ENCODE assay signal across 12 mouse cellular contexts in genomic region chr10:61312754-61313153, GRCm38 (mm10). TPM values are rescaled to one million over a fixed set of nuclear protein-coding genes. Genes with fewer than 3 reads are reported as not detected.
DNase-seq lines count a peak whose midpoint lies in the region; ATAC-seq and TF ChIP-seq lines count a peak whose summit lies in the region.
"Had no signal": no experiment of that assay in that cellular context is flagged by ENCODE, and none has a peak within 500 bp of the region (broad histone marks: within the 10 kb centered on the region; RNA-seq: fewer than 3 reads in every experiment).

No protein-coding gene starts in this region.

- H3K27ac ChIP-seq in heart, embryonic 14.5 days (replicated peaks in 1 of 2; ENCODE audit: control insufficient read depth in 1 of 2, insufficient read depth in 1 of 2, low read depth in 2 of 2, low read length in 2 of 2) = peak overlapping the region; percentile 81 to 90
- H3K27ac ChIP-seq in brown adipose tissue, adult 24 weeks (replicated peaks; ENCODE audit: low read depth, low read length) = peak overlapping the region; percentile 21; the same call in 1 of the 2 replicates
- peak overlapping the region; percentile 84 for H3K27ac ChIP-seq in kidney, postnatal 0 days
- H3K27ac ChIP-seq in liver, embryonic 12.5 days = peak overlapping the region; percentile 45; the same call in 1 of the 2 replicates
- no peak overlapping the region for H3K27ac ChIP-seq in neural tube, embryonic 15.5 days (replicated peaks)

- 51% methylated on average over 7 of the region's 7 CpGs for WGBS in heart, embryonic 14.5 days
- 24% methylated on average over 7 of the region's 7 CpGs for WGBS in kidney, postnatal 0 days
- WGBS in liver, embryonic 12.5 days (ENCODE audit: insufficient replicate concordance) = 41% methylated on average over 7 of the region's 7 CpGs
- WGBS in neural tube, embryonic 15.5 days = 57% methylated on average over 7 of the region's 7 CpGs

- no peak overlapping the region for H3K9ac ChIP-seq in heart, embryonic 14.5 days (ENCODE audit: low read length)
- H3K9ac ChIP-seq in kidney, postnatal 0 days (ENCODE audit: low read depth, low read length) = 0 out of 2 replicates have a peak overlapping the region, but pooled peaks have one; percentile 13
- no peak overlapping the region for H3K9ac ChIP-seq in liver, embryonic 12.5 days
- no peak overlapping the region for H3K9ac ChIP-seq in neural tube, embryonic 15.5 days (replicated peaks)

- no peak for ATAC-seq in heart, embryonic 14.5 days (ENCODE audit: insufficient number of reproducible peaks, insufficient read depth, low FRiP score, low read depth)
- peak; percentile 87 for ATAC-seq in kidney, postnatal 0 days (replicated peaks; ENCODE audit: low FRiP score, low read depth)
- peak; percentile 66 for ATAC-seq in liver, embryonic 12.5 days
- ATAC-seq in neural tube, embryonic 15.5 days (ENCODE audit: low FRiP score) = no peak

- H3K9me3 ChIP-seq in heart, embryonic 14.5 days (ENCODE audit: control insufficient read depth, low read length) = no peaks in the 10 kb centered on the region
- H3K9me3 ChIP-seq in kidney, postnatal 0 days (replicated peaks; ENCODE audit: low read length) = no peaks in the 10 kb centered on the region
- H3K9me3 ChIP-seq in liver, embryonic 12.5 days (replicated peaks) = no peaks in the 10 kb centered on the region
- no peaks in the 10 kb centered on the region for H3K9me3 ChIP-seq in neural tube, embryonic 15.5 days (replicated peaks)

- H3K4me2 ChIP-seq in heart, embryonic 14.5 days (ENCODE audit: low read length) = no peak overlapping the region
- H3K4me2 ChIP-seq in kidney, postnatal 0 days (ENCODE audit: low read length) = no peak overlapping the region
- no peak overlapping the region; the same call in 1 of the 2 replicates for H3K4me2 ChIP-seq in liver, embryonic 12.5 days
- no peak overlapping the region for H3K4me2 ChIP-seq in neural tube, embryonic 15.5 days

- H3K36me3 ChIP-seq in heart, embryonic 14.5 days (ENCODE audit: control insufficient read depth, insufficient read depth, low read length) = no peaks in the 10 kb centered on the region
- H3K36me3 ChIP-seq in kidney, postnatal 0 days (ENCODE audit: insufficient read depth, low read length) = no peaks in the 10 kb centered on the region
- H3K36me3 ChIP-seq in liver, embryonic 12.5 days = no peaks in the 10 kb centered on the region
- H3K36me3 ChIP-seq in neural tube, embryonic 15.5 days = no peaks in the 10 kb centered on the region

- no peak overlapping the region for H3K4me3 ChIP-seq in heart, embryonic 14.5 days (ENCODE audit: control insufficient read depth in 1 of 2, insufficient read depth in 1 of 2, low read depth in 1 of 2, low read length in 2 of 2)
- H3K4me3 ChIP-seq in brown adipose tissue, adult 24 weeks (ENCODE audit: insufficient read depth, low read depth, low read length) = no peak overlapping the region
- H3K4me3 ChIP-seq in kidney, postnatal 0 days (replicated peaks; ENCODE audit: low read depth, low read length) = no peak overlapping the region
- no peak overlapping the region for H3K4me3 ChIP-seq in liver, embryonic 12.5 days
- H3K4me3 ChIP-seq in neural tube, embryonic 15.5 days (replicated peaks) = no peak overlapping the region
- H3K4me3 ChIP-seq: myocyte had no signal

- DNase-seq in heart, postnatal 10 days = no peak
- DNase-seq in kidney, postnatal 0 days (ENCODE audit: low spot score) = peak; percentile 37
- DNase-seq in adrenal gland, postnatal 14 days = no peak
- DNase-seq in T-cell, adult 2 months (ENCODE audit: low spot score) = no peak
- DNase-seq: right cerebral cortex, postnatal 14 days had no signal

- TF ChIP-seq CTCF in kidney, postnatal 0 days (IDR thresholded peaks at IDR 0.05; ENCODE audit: low read depth) = no peak

- intact Hi-C loops in heart, postnatal 10 days (cut with DNase I) = no loop called here

- H3K4me1 ChIP-seq in heart, embryonic 14.5 days (ENCODE audit: control insufficient read depth in 2 of 2, insufficient read depth in 2 of 2, low read length in 2 of 2) = peaks cover 18 to 20% of the 10 kb centered on the region in 2 experiments
- peaks cover 3% of the 10 kb centered on the region for H3K4me1 ChIP-seq in brown adipose tissue, adult 24 weeks (ENCODE audit: control insufficient read depth, insufficient read depth, insufficient read length, low read length)
- H3K4me1 ChIP-seq in kidney, postnatal 0 days (replicated peaks; ENCODE audit: insufficient read depth, low read length) = peaks cover 14% of the 10 kb centered on the region
- peaks cover 21% of the 10 kb centered on the region for H3K4me1 ChIP-seq in liver, embryonic 12.5 days
- H3K4me1 ChIP-seq in neural tube, embryonic 15.5 days = no peaks in the 10 kb centered on the region

- H3K27me3 ChIP-seq in heart, embryonic 14.5 days (ENCODE audit: control insufficient read depth, insufficient read depth, low read length) = no peaks in the 10 kb centered on the region
- H3K27me3 ChIP-seq in kidney, postnatal 0 days (ENCODE audit: insufficient read depth, low read length) = no peaks in the 10 kb centered on the region
- no peaks in the 10 kb centered on the region; the same call in 1 of the 2 replicates for H3K27me3 ChIP-seq in liver, embryonic 12.5 days (replicated peaks)
- H3K27me3 ChIP-seq in neural tube, embryonic 15.5 days (replicated peaks) = no peaks in the 10 kb centered on the region

RNA-seq across cellular contexts. Expression of gene Prf1, which starts 15.1 kb away (rescaled TPM):
- polyA plus RNA-seq in heart, embryonic 14.5 days (2014; fragmentation: Nextera tagmentation; extraction: Ambion mirVana) = 0.11 TPM in 1 of 2 replicates, not detected in the other
- not detected for total RNA-seq in heart, postnatal 10 days (2021)
- polyA plus RNA-seq in brown adipose tissue, adult 24 weeks (2012; ENCODE audit: insufficient read depth, insufficient read length, missing spikeins) = not detected in 2 replicates
- 0.05 TPM in 1 of 2 replicates, not detected in the other for polyA plus RNA-seq in kidney, postnatal 0 days (2015; fragmentation: Nextera tagmentation; extraction: Ambion mirVana)
- not detected in 2 replicates for polyA plus RNA-seq in liver, embryonic 12.5 days (2016; fragmentation: Nextera tagmentation; extraction: Ambion mirVana)
- polyA plus RNA-seq in neural tube, embryonic 15.5 days (2015; fragmentation: Nextera tagmentation; extraction: Ambion mirVana) = 0.09 TPM in 1 of 2 replicates, not detected in the other
- 0.22 and 0.26 TPM in 2 replicates for total RNA-seq in adrenal gland, postnatal 14 days (2021)
- total RNA-seq: layer of hippocampus, postnatal 14 days had no signal
- polyA plus RNA-seq: testis, adult 2 months had no signal

RNA-seq across cellular contexts. Expression of gene Adamts14, which starts 39.5 kb away (rescaled TPM):
- polyA plus RNA-seq in heart, embryonic 14.5 days (2014; fragmentation: Nextera tagmentation; extraction: Ambion mirVana) = 0.97 and 1.1 TPM in 2 replicates
- total RNA-seq in heart, postnatal 10 days (2021) = 1 to 10 TPM; 4.9 to 7.1 TPM
- polyA plus RNA-seq in brown adipose tissue, adult 24 weeks (2012; ENCODE audit: insufficient read depth, insufficient read length, missing spikeins) = 0.20 TPM in 1 of 2 replicates, not detected in the other
- 0.71 and 0.89 TPM in 2 replicates for polyA plus RNA-seq in kidney, postnatal 0 days (2015; fragmentation: Nextera tagmentation; extraction: Ambion mirVana)
- polyA plus RNA-seq in liver, embryonic 12.5 days (2016; fragmentation: Nextera tagmentation; extraction: Ambion mirVana) = 0.27 and 0.38 TPM in 2 replicates
- 0.43 and 0.54 TPM in 2 replicates for polyA plus RNA-seq in neural tube, embryonic 15.5 days (2015; fragmentation: Nextera tagmentation; extraction: Ambion mirVana)
- total RNA-seq in adrenal gland, postnatal 14 days (2021) = 3.0 and 3.1 TPM in 2 replicates

Comparison
In these comparisons a context has a peak if more than half of its experiments do, and no peak if none do; other contexts are left out.
1. ATAC-seq: peak in kidney, postnatal 0 days (single experiment) and liver, embryonic 12.5 days (single experiment); none in heart, embryonic 14.5 days (single experiment) and neural tube, embryonic 15.5 days (single experiment).